Mouse (Mus musculus): ENCODE measurements around the gene BC005537. TPM values are rescaled to one million over a fixed set of nuclear protein-coding genes. Genes with fewer than 3 reads are reported as not detected.

BC005537 gene
- polyA plus RNA-seq, 1 experiment: 27.3 TPM

DNA sequence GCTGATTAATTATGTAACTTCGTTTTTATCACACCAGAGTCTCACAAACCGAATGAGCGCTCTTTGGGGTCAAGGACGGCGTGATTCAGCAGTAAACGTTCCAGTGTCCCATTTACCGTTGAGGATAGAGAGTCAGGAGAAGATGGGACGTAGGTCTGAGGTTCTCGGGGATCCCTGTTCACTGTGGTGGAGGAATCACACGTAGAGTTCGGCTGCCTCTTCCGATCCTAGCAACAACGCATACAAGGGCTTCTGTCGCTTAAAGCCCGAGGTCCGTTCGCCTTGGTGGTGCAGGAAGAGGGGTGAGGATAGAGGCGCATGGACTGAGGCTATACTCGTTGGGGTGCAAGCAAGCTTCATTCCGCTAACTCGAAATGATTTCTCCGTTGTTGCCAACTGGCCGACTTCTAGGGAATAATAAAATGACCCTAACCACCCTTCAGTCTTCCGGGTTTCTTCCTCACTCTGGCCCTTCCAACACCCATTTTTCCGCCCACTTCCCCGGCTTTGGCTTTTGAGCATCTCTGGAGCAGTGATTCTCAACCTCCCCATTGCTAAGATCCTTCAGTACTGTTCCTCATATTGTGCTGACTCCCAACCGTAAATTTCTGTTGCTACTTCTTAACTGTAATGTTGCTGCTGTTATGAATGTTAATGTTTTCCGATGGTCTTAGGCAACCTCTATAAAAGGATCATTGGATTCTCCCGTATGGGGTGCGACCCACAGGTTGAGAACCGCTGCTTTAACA, 1.4 kb upstream of the BC005537 start:
- TF ChIP-seq MYOG (IDR thresholded peaks at IDR 0.05; ENCODE audit: control insufficient read depth in 1 of 3, insufficient read depth in 1 of 3, insufficient read length in 2 of 3, low read depth in 2 of 3): no peak
- TF ChIP-seq USF1 (IDR thresholded peaks at IDR 0.05; ENCODE audit: low read depth): no peak
- TF ChIP-seq CEBPB (IDR thresholded peaks at IDR 0.05; ENCODE audit: insufficient read depth, poor library complexity, severe bottlenecking): no peak
- no peak for TF ChIP-seq TCF12 (IDR thresholded peaks at IDR 0.05; ENCODE audit: insufficient read depth, poor library complexity, severe bottlenecking)
- TF ChIP-seq MYOD1 (IDR thresholded peaks at IDR 0.05; ENCODE audit: control insufficient read depth in 1 of 3, insufficient read length in 2 of 3, low read depth in 2 of 3): no peak
- no peak for TF ChIP-seq POLR2AphosphoS2 (IDR thresholded peaks at IDR 0.05; ENCODE audit: insufficient read length, low read depth)
- TF ChIP-seq E2F4 (IDR thresholded peaks at IDR 0.05; ENCODE audit: insufficient read depth): no peak
- TF ChIP-seq REST (IDR thresholded peaks at IDR 0.05; ENCODE audit: insufficient read depth, insufficient read length): no peak
- no peak for TF ChIP-seq SRF (IDR thresholded peaks at IDR 0.05; ENCODE audit: control insufficient read depth, insufficient read length, low read depth)
- no peak for TF ChIP-seq MAX (IDR thresholded peaks at IDR 0.05; ENCODE audit: low read depth)
- no peak for TF ChIP-seq POLR2A (IDR thresholded peaks at IDR 0.05; ENCODE audit: insufficient read length, low read depth)
- Histone ChIP-seq H3K4me2 (ENCODE audit: low read depth) (peak overlapping the region; percentile 82), H3K79me2 (ENCODE audit: control insufficient read depth, insufficient read depth) (peaks cover 34% of the 10 kb centered on the region)

DNA sequence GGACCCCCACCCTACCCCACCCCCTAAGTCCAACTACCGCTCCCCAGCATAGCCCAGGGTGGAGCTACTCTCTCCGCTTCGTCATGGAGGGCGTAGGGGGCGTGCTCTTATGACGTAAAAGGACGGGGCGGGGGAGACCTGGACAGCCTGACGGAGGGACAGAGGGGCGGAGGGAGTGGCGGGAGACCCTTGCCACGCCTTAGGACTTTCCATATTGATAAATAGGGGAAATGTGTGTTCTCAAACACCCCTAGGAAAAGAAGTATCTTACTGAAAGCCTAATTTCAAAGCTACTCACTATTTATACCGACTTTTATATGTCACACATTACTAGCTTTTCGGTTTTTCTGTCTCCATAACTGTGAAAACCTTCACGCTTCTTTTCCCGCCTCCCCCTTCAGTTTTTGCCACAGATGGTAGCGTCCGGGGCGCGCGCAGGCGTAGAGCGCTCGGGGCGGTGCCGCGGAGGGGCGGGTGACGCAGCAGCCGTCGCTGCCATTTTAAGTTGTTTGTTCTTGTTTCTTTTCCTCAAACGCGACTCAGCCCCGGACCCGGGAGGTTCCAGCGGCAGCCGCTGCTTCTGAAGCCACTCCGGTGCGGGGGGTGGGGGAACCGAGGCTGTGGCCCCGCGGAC, 666 bp upstream of the BC005537 start:
- TF ChIP-seq POLR2A (IDR thresholded peaks at IDR 0.05; ENCODE audit: insufficient read length, low read depth) (peak; percentile 97), MAX (IDR thresholded peaks at IDR 0.05; ENCODE audit: low read depth) (no peak), POLR2AphosphoS2 (IDR thresholded peaks at IDR 0.05; ENCODE audit: insufficient read length, low read depth) (peak; percentile 98), REST (IDR thresholded peaks at IDR 0.05; ENCODE audit: insufficient read depth, insufficient read length) (no peak), SRF (IDR thresholded peaks at IDR 0.05; ENCODE audit: control insufficient read depth, insufficient read length, low read depth) (peak; percentile 46)
- H3K4me3 ChIP-seq: peak overlapping the region; percentile 85
- peak overlapping the region; percentile 99 for H3ac ChIP-seq (ENCODE audit: control insufficient read depth, insufficient read length)
- no peaks in the 10 kb centered on the region for H3K27me3 ChIP-seq (ENCODE audit: control insufficient read depth, insufficient read depth, insufficient read length)
- peaks cover 41% of the 10 kb centered on the region for H3K79me2 ChIP-seq (ENCODE audit: control insufficient read depth, insufficient read depth)
- H3K36me3 ChIP-seq (ENCODE audit: control insufficient read depth, insufficient read depth): peaks cover 12% of the 10 kb centered on the region
- H3K4me2 ChIP-seq (ENCODE audit: low read depth): peak overlapping the region; percentile 82

More for the DNA sequence above, 1.4 kb upstream of the BC005537 start:
- Histone ChIP-seq H3K4me3 (peak overlapping the region; percentile 85), H3ac (ENCODE audit: control insufficient read depth, insufficient read length) (peak overlapping the region; percentile 99), H3K36me3 (ENCODE audit: control insufficient read depth, insufficient read depth) (peaks cover 5% of the 10 kb centered on the region), H3K27me3 (ENCODE audit: control insufficient read depth, insufficient read depth, insufficient read length) (no peaks in the 10 kb centered on the region)

DNA sequence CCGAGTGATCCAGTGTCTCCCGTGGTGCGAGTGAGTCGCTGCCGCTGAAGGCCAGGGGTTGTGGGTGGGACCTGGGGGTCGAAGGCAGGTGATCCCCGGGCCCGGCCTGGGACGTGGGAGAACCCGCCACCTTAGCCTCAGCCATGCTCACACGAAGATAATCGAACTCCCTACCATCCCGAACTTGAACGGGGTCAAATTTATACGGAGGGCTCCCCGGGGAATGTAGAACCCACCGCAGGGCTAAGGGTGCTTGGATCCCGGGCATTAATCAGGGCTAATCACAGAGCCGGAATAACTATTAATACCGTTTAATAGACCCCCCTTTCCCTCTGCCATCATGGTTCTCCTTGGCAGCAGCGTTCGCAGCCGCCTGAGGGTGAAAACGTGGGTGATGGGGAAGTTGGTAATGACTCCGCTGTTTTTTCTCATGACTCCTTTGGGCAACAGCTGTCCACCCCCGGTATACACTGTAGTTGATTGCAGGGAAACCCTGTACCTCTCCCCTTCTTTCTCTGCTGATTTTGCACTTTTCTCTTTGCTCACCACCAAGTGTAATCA, 754 bp downstream of the BC005537 start:
- Histone ChIP-seq H3K27me3 (ENCODE audit: control insufficient read depth, insufficient read depth, insufficient read length) (no peaks in the 10 kb centered on the region), H3K4me2 (ENCODE audit: low read depth) (peak overlapping the region; percentile 81), H3K36me3 (ENCODE audit: control insufficient read depth, insufficient read depth) (peaks cover 24% of the 10 kb centered on the region), H3K4me3 (peak overlapping the region; percentile 85), H3ac (ENCODE audit: control insufficient read depth, insufficient read length) (peak overlapping the region; percentile 99), H3K79me2 (ENCODE audit: control insufficient read depth, insufficient read depth) (peaks cover 54% of the 10 kb centered on the region)
- TF ChIP-seq CEBPB (IDR thresholded peaks at IDR 0.05; ENCODE audit: insufficient read depth, poor library complexity, severe bottlenecking): no peak
- TF ChIP-seq USF1 (IDR thresholded peaks at IDR 0.05; ENCODE audit: low read depth): no peak
- peak; percentile 43 for TF ChIP-seq POLR2AphosphoS2 (IDR thresholded peaks at IDR 0.05; ENCODE audit: insufficient read length, low read depth)
- peak in 2 of 3 experiments; percentile 12 to 63 for TF ChIP-seq MYOG (IDR thresholded peaks at IDR 0.05; ENCODE audit: control insufficient read depth in 1 of 3, insufficient read depth in 1 of 3, insufficient read length in 2 of 3, low read depth in 2 of 3)
- peak in 2 of 3 experiments; percentile 26 to 51 for TF ChIP-seq MYOD1 (IDR thresholded peaks at IDR 0.05; ENCODE audit: control insufficient read depth in 1 of 3, insufficient read length in 2 of 3, low read depth in 2 of 3)
- TF ChIP-seq POLR2A (IDR thresholded peaks at IDR 0.05; ENCODE audit: insufficient read length, low read depth): peak; percentile 21
- no peak for TF ChIP-seq TCF3 (IDR thresholded peaks at IDR 0.05; ENCODE audit: insufficient read length, low read depth)
- no peak for TF ChIP-seq REST (IDR thresholded peaks at IDR 0.05; ENCODE audit: insufficient read depth, insufficient read length)
- no peak for TF ChIP-seq MAX (IDR thresholded peaks at IDR 0.05; ENCODE audit: low read depth)
- no peak for TF ChIP-seq TCF12 (IDR thresholded peaks at IDR 0.05; ENCODE audit: insufficient read depth, poor library complexity, severe bottlenecking)
- no peak for TF ChIP-seq E2F4 (IDR thresholded peaks at IDR 0.05; ENCODE audit: insufficient read depth)
- TF ChIP-seq SRF (IDR thresholded peaks at IDR 0.05; ENCODE audit: control insufficient read depth, insufficient read length, low read depth): no peak

DNA sequence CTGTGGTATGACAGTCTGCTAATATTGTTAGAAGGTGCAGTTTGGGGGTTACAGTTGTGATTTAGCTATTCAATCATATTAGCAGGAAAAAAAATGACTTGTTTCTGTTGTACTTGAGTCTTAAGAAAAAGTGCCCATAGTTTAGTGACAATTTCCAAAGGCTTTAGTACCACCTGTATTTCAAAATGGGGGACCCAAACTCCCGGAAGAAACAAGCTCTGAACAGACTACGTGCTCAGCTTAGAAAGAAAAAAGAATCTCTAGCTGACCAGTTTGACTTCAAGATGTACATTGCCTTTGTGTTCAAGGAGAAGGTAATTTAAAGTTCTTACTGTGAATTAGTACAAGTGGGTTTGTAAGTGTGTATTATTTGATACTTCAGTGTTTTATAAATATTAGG, 1.7 kb downstream of the BC005537 start:
- peaks cover 60% of the 10 kb centered on the region for H3K79me2 ChIP-seq (ENCODE audit: control insufficient read depth, insufficient read depth)
- H3K27me3 ChIP-seq (ENCODE audit: control insufficient read depth, insufficient read depth, insufficient read length): no peaks in the 10 kb centered on the region
- H3ac ChIP-seq (ENCODE audit: control insufficient read depth, insufficient read length): no peak overlapping the region
- H3K4me3 ChIP-seq: peak overlapping the region; percentile 85
- TF ChIP-seq SRF (IDR thresholded peaks at IDR 0.05; ENCODE audit: control insufficient read depth, insufficient read length, low read depth) (no peak), REST (IDR thresholded peaks at IDR 0.05; ENCODE audit: insufficient read depth, insufficient read length) (no peak), MAX (IDR thresholded peaks at IDR 0.05; ENCODE audit: low read depth) (no peak), MYOD1 (IDR thresholded peaks at IDR 0.05; ENCODE audit: control insufficient read depth in 1 of 3, insufficient read length in 2 of 3, low read depth in 2 of 3) (no peak)
- peaks cover 34% of the 10 kb centered on the region for H3K36me3 ChIP-seq (ENCODE audit: control insufficient read depth, insufficient read depth)
- peak overlapping the region; percentile 81 for H3K4me2 ChIP-seq (ENCODE audit: low read depth)

Data from myocyte (in vitro differentiated cells).